Mouse (Mus musculus) neural tube, embryonic 10.5 days (tissue): ENCODE results near the gene Micu2.

Source experiments
- DNase-seq: peaks from one replicate; pipeline ENCODE4 v3.0.0-alpha.2; 2017; ENCODE audit warnings: low spot score; ENCODE audit errors: extremely low spot score

Gene Micu2

GRCm38 (mm10) chr14:57998526-57999401 is at the start of gene Micu2:
TSS of gene Micu2 (minus strand) at chr14:57999262.
- DNase-seq: peak; percentile 85

GRCm38 (mm10) chr14:58046639-58047284 is 47.7 kb upstream of the Micu2 start:
- no peak for DNase-seq

- peak; percentile 14 for DNase-seq
Measured at GRCm38 (mm10) chr14:58036174-58036573, 37.1 kb upstream of the Micu2 start.

- DNase-seq: peak; percentile 62
Measured at GRCm38 (mm10) chr14:58034567-58034966, 35.5 kb upstream of the Micu2 start.

- no peak for DNase-seq
Measured at GRCm38 (mm10) chr14:58018869-58019268, 19.8 kb upstream of the Micu2 start.

GRCm38 (mm10) chr14:58003852-58004251 is 4.8 kb upstream of the Micu2 start:
- DNase-seq: no peak

GRCm38 (mm10) chr14:58002161-58002560 is 3.1 kb upstream of the Micu2 start:
- DNase-seq: no peak

- no peak for DNase-seq
Measured at GRCm38 (mm10) chr14:57999402-57999734, 306 bp upstream of the Micu2 start.

- no peak for DNase-seq
Measured at GRCm38 (mm10) chr14:57997431-57997830, 1.6 kb downstream of the Micu2 start.

GRCm38 (mm10) chr14:57996210-57996609 is 2.9 kb downstream of the Micu2 start:
- DNase-seq: no peak

GRCm38 (mm10) chr14:57991761-57992160 is 7.3 kb downstream of the Micu2 start:
- DNase-seq: no peak

- no peak for DNase-seq
Measured at GRCm38 (mm10) chr14:57989162-57989561, 9.9 kb downstream of the Micu2 start.

- DNase-seq: no peak
Measured at GRCm38 (mm10) chr14:57985780-57986179, 13.3 kb downstream of the Micu2 start.

GRCm38 (mm10) chr14:57982450-57982849 is 16.6 kb downstream of the Micu2 start:
- no peak for DNase-seq

GRCm38 (mm10) chr14:57981720-57982418 is 17.2 kb downstream of the Micu2 start:
- peak; percentile 45 for DNase-seq

GRCm38 (mm10) chr14:57980776-57981175 is 18.3 kb downstream of the Micu2 start:
- DNase-seq: no peak

- no peak for DNase-seq
Measured at GRCm38 (mm10) chr14:57980179-57980578, 18.9 kb downstream of the Micu2 start.

- DNase-seq: no peak
Measured at GRCm38 (mm10) chr14:57978144-57978543, 20.9 kb downstream of the Micu2 start.

- no peak for DNase-seq
Measured at GRCm38 (mm10) chr14:57975656-57976055, 23.4 kb downstream of the Micu2 start.

GRCm38 (mm10) chr14:57971986-57972525 is 27.0 kb downstream of the Micu2 start:
- DNase-seq: no peak

- DNase-seq: no peak
Measured at GRCm38 (mm10) chr14:57968873-57969272, 30.2 kb downstream of the Micu2 start.
